ENCODE assay signal across 1 mouse cellular context in genomic region chr17:56258269-56258668, GRCm38 (mm10).
A peak's percentile ranks its signal among the peaks of the same experiment; 100 is the strongest.
TF ChIP-seq lines count a peak whose summit lies in the region.

No protein-coding gene starts in this region.

TF ChIP-seq in CH12.LX, 34 proteins besides CTCF, POLR2A, EP300 and RAD21:
- TF ChIP-seq MXI1 (IDR thresholded peaks at IDR 0.05; ENCODE audit: low read depth, low read length) (peak; percentile 42; the same call in 1 of the 2 replicates), MYC (IDR thresholded peaks at IDR 0.05; ENCODE audit: low read depth, low read length) (peak; percentile 55; the same call in 1 of the 2 replicates)
